Mouse (Mus musculus): ENCODE measurements around the gene Bace1.
A peak's percentile ranks its signal among the peaks of the same experiment; 100 is the strongest.

Gene Bace1

GRCm38 (mm10) chr9:45838434-45839138 lies at the start of gene Bace1:
Gene Bace1 (plus strand): TSS chr9:45838580.
- DNase-seq: peak; percentile 81

GRCm38 (mm10) chr9:45791456-45792142 lies 46.8 kb upstream of the Bace1 start:
- DNase-seq: no peak

GRCm38 (mm10) chr9:45792235-45792634 lies 46.1 kb upstream of the Bace1 start:
- DNase-seq: no peak

GRCm38 (mm10) chr9:45793697-45794096 lies 44.7 kb upstream of the Bace1 start:
- no peak for DNase-seq

GRCm38 (mm10) chr9:45795722-45796121 lies 42.7 kb upstream of the Bace1 start:
- DNase-seq: peak; percentile 18

- DNase-seq: no peak
Observed at GRCm38 (mm10) chr9:45797271-45797670, 41.1 kb upstream of the Bace1 start.

GRCm38 (mm10) chr9:45798467-45799164 lies 39.8 kb upstream of the Bace1 start:
- DNase-seq: no peak

GRCm38 (mm10) chr9:45799402-45799801 lies 39.0 kb upstream of the Bace1 start:
- DNase-seq: no peak

- no peak for DNase-seq
Observed at GRCm38 (mm10) chr9:45803070-45803774, 35.2 kb upstream of the Bace1 start.

GRCm38 (mm10) chr9:45806847-45807246 lies 31.5 kb upstream of the Bace1 start:
- DNase-seq: no peak

GRCm38 (mm10) chr9:45807337-45807736 lies 31.0 kb upstream of the Bace1 start:
- no peak for DNase-seq

- DNase-seq: no peak
Observed at GRCm38 (mm10) chr9:45807761-45808160, 30.6 kb upstream of the Bace1 start.

- no peak for DNase-seq
Observed at GRCm38 (mm10) chr9:45811946-45812345, 26.4 kb upstream of the Bace1 start.

GRCm38 (mm10) chr9:45815113-45815512 lies 23.3 kb upstream of the Bace1 start:
- DNase-seq: no peak

GRCm38 (mm10) chr9:45815525-45815924 lies 22.9 kb upstream of the Bace1 start:
- DNase-seq: peak; percentile 40

- no peak for DNase-seq
Observed at GRCm38 (mm10) chr9:45818406-45819011, 19.9 kb upstream of the Bace1 start.

GRCm38 (mm10) chr9:45827663-45828290 lies 10.6 kb upstream of the Bace1 start:
- DNase-seq: peak; percentile 24

GRCm38 (mm10) chr9:45828291-45828963 lies 10.0 kb upstream of the Bace1 start, which contains the start of gene Cep164:
Gene Cep164 (minus strand): TSS chr9:45828691.
- DNase-seq: peak; percentile 95

GRCm38 (mm10) chr9:45829107-45829506 lies 9.3 kb upstream of the Bace1 start:
- DNase-seq: peak; percentile 92

GRCm38 (mm10) chr9:45832898-45833297 lies 5.5 kb upstream of the Bace1 start:
- no peak for DNase-seq

- DNase-seq: no peak
Observed at GRCm38 (mm10) chr9:45833461-45833860, 4.9 kb upstream of the Bace1 start.

- no peak for DNase-seq
Observed at GRCm38 (mm10) chr9:45838069-45838433, 329 bp upstream of the Bace1 start.
